Mouse (Mus musculus) neural tube, embryonic 14.5 days (tissue): ENCODE results near the gene Gon4l. TPM values are rescaled to one million over a fixed set of nuclear protein-coding genes. Genes with fewer than 3 reads are reported as not detected.

Experiments
- ATAC-seq: fragments of 200-750 bp; cut with Nextera tagmentation; 2 replicates; pipeline ENCODE4 v1.8.0; 2017; ENCODE audit warnings: low read depth, mild to moderate bottlenecking, moderate TSS enrichment, moderate library complexity
- H3K27ac ChIP-seq: fragments of 300-500 bp; sonication (generic); 2 replicates; pipeline ENCODE4 v1.5.1; 2014; ENCODE audit warnings: low read depth, mild to moderate bottlenecking, control low read depth, low read length, moderate library complexity, mixed read lengths
- H3K27me3 ChIP-seq: fragments of 300-500 bp; sonication (generic); 2 replicates; pipeline ENCODE4 v1.6.1; 2014; ENCODE audit warnings: low read length; ENCODE audit not compliant: control insufficient read depth, insufficient read depth
- H3K36me3 ChIP-seq: fragments of 300-500 bp; sonication (generic); 2 replicates; pipeline ENCODE4 v1.6.1; 2014; ENCODE audit warnings: low read length, mixed read lengths; ENCODE audit not compliant: control insufficient read depth, insufficient read depth
- H3K4me1 ChIP-seq: fragments of 300-500 bp; sonication (generic); 2 replicates; pipeline ENCODE4 v1.6.1; 2014; ENCODE audit warnings: low read length; ENCODE audit not compliant: control insufficient read depth, insufficient read depth
- H3K4me2 ChIP-seq: fragments of 300-500 bp; sonication (generic); 2 replicates; pipeline ENCODE4 v1.6.1; 2014; ENCODE audit warnings: mild to moderate bottlenecking, low read depth, low read length, control low read depth
- H3K4me3 ChIP-seq: fragments of 300-500 bp; sonication (generic); 2 replicates; pipeline ENCODE4 v1.5.1; 2014; ENCODE audit warnings: low read depth, low read length, control low read depth, mixed read lengths
- H3K9ac ChIP-seq: fragments of 300-500 bp; sonication (generic); replicated peaks from 2 replicates; pipeline ENCODE4 v1.6.1; 2014; ENCODE audit warnings: low read depth, mild to moderate bottlenecking, control low read depth, low read length, mixed read lengths
- H3K9me3 ChIP-seq: fragments of 300-500 bp; sonication (generic); 2 replicates; pipeline ENCODE4 v1.6.1; 2016; ENCODE audit warnings: low read length; ENCODE audit not compliant: control insufficient read depth
- WGBS: fragments of 180-500 bp; shearing (Covaris S2); extraction: QIAGEN DNeasy Blood & Tissue Kit; methylation state at CpG from one replicate; pipeline ENCODE4 v1.1.7; 2014; 5-methylcytosine and 5-hydroxymethylcytosine counted together
- polyA plus RNA-seq: library from polyadenylated mRNA; unstranded; fragments of >200 nt; fragmentation: Nextera tagmentation; extraction: Ambion mirVana; gene quantifications from 2 replicates; pipeline ENCODE4 v1.2.1, GENCODE M21; 2014

Gon4l gene
- polyA plus RNA-seq, 1 experiment from 2014 or later, result 17.0 TPM

DNA sequence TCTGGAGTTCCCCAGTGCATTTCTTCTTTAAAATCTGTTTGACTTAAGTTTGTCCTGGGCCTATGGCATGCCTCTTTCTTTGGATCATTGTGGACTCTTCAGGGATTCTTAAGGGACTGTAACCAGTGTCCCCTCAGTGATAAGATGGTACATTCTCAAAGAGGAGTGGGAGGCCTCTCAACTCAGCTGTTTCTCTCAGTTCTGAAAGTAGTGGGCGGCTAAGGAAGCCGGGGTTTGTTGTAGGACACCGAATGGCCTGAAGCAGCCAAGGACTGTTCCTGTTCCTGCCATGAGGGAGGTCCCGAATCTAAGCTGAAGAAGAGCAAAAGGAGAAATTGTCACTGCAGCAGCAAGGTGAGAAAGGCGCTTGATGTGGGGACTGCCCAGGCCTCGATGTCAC, 70.2 kb downstream of the Gon4l start:
- Histone ChIP-seq H3K9ac (no peak overlapping the region), H3K9me3 (no peaks in the 10 kb centered on the region), H3K4me1 (no peaks in the 10 kb centered on the region), H3K4me3 (no peak overlapping the region), H3K27ac (no peak overlapping the region), H3K27me3 (no peaks in the 10 kb centered on the region), H3K36me3 (peaks cover 83% of the 10 kb centered on the region), H3K4me2 (no peak overlapping the region)
- no peak for ATAC-seq
- 91% methylated on average over 6 of the region's 6 CpGs for WGBS

DNA sequence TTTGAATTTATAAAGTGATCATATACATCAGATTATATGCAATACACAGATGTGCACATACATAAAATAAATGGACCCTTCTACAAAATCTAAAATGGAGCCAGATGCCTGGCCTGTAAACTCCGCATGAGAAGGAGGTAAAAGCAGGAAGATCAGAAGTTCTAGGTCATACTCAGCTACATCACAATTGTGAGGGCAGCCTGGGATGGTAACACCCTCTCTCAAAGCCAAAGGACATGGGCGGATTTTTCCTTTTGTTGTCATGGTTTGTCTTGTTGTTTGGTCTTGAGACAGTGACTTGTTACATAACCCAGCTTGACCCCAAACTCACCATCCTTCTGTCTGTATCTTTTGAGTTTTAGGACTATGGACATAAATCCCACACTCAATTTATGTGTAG, 70.7 kb downstream of the Gon4l start:
- Histone ChIP-seq H3K9ac (no peak overlapping the region), H3K4me3 (no peak overlapping the region), H3K36me3 (peaks cover 88% of the 10 kb centered on the region), H3K27me3 (no peaks in the 10 kb centered on the region), H3K27ac (no peak overlapping the region), H3K9me3 (no peaks in the 10 kb centered on the region), H3K4me2 (no peak overlapping the region), H3K4me1 (no peaks in the 10 kb centered on the region)
- 94% methylated on average over 2 of the region's 2 CpGs for WGBS
- no peak for ATAC-seq

DNA sequence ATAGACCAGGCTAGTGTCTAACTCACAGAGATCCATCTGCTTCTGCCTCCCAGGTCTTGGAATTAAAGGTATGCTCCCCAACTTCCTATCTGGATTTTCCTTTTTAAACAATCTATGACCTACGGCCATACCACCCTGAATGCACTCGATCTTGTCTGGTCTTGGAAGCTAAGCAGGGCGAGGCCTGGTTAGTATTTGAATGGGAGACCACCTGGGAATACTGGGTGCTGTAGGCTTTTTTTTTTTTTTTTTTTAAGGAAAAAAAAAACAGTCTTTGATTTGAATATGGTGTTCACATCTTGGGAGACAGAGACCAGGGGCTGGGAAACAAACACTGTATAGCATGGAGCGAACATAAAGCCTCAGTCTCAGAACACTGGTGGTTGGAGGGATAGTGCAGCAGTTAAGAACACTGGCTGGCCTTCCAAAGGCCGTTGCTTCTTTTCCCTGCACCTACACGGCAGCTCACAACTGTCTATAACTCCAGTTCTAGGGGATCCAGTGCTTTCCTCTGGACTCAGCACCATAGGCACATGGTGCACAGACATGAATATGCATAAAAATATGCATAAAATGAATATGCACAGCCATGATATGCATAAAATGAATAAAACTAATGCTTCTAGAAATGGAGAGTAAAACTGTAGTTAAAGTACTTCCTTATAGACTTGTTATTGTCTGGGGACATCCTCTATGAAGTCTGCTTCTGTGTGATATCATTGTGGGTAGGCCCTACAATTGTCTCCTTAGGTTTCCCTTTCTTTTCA, 71.5 kb downstream of the Gon4l start:
- no peak overlapping the region for H3K9ac ChIP-seq
- H3K27ac ChIP-seq, result no peak overlapping the region
- H3K36me3 ChIP-seq, result peaks cover 86% of the 10 kb centered on the region
- no peaks in the 10 kb centered on the region for H3K4me1 ChIP-seq
- H3K4me2 ChIP-seq, result no peak overlapping the region
- ATAC-seq, result no peak
- no peaks in the 10 kb centered on the region for H3K27me3 ChIP-seq
- 90% methylated on average over 6 of the region's 6 CpGs for WGBS
- H3K4me3 ChIP-seq, result no peak overlapping the region
- H3K9me3 ChIP-seq, result no peaks in the 10 kb centered on the region

DNA sequence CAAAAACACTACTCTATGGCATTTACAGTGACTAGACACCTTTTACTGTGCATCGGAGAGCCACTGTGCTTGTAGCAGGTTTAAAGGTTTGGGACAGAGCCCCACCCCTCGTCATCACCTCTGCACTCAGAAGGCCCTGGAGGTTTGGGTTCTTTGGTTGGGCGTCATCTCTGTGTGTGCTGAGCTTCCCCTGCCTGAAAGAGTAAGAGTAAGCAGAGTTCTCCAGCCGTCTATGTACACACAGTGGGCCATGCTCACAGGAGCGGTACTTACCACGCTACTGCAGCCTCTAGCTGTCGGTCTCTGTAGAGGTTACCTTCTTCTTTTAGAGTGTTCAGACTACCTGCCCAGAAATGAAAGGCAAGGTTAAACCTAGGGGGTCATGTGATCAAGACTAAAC, 77.6 kb downstream of the Gon4l start:
- no peaks in the 10 kb centered on the region for H3K9me3 ChIP-seq
- peak overlapping the region; percentile 78; the same call in 1 of the 2 replicates for H3K4me3 ChIP-seq
- H3K27ac ChIP-seq, result no peak overlapping the region
- WGBS, result 95% methylated on average over 7 of the region's 7 CpGs
- H3K4me1 ChIP-seq, result peaks cover 14% of the 10 kb centered on the region
- no peak overlapping the region for H3K9ac ChIP-seq
- no peak for ATAC-seq
- H3K36me3 ChIP-seq, result peaks cover 32% of the 10 kb centered on the region
- peak overlapping the region; percentile 75; the same call in 1 of the 2 replicates for H3K4me2 ChIP-seq
- H3K27me3 ChIP-seq, result no peaks in the 10 kb centered on the region

DNA sequence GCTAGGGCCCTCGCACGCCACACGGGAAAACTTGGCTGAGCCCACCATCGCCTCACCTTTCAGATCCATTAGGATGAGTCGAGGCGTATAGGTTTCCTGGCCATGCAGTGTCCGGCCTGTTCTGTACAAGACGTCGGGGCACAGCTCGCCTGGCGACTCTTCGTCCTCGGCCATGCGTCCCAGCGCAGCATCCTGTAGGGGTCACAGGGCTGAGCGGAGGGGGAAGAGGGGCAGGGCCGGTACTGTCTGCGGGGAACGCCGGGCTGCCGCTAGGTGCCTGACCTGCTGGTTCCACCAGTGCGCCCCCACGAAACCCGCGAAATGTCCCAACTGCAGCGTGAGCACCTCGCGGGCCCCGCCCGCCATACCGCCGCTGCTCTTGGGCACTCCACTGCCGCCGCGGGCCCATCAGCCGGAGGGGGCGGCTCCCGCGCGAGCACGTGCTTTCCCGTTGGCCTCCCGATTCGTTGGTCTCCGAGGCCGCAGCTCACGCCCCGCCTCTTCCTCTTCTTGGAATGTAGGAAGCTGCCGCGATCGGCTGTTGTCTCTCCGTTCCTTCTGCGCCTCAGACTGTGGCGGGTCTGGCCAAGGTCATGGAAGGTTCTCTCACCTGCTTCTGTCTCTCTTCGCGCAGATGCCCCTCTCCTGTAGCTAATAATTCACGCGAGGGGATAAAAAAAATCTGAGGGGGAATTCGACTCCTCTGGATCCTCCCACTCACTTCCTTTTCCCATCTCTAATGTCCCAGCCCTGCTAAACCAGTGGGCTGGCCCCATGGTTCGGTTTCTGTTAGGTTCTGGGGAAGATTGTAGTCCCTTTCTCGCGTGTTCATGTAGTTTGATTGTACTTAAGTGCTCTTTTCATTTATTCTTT, 78.7 kb downstream of the Gon4l start, which contains the start of gene Msto1:
Msto1 (minus strand) TSS at position 489 of the 873 bp plus-strand sequence.
- Histone ChIP-seq H3K27me3 (no peaks in the 10 kb centered on the region), H3K27ac (peak within 1 kb of the TSS; percentile 85), H3K9ac (peak within 1 kb of the TSS; percentile 80), H3K4me1 (peaks cover 14% of the 10 kb centered on the region), H3K4me3 (peak within 1 kb of the TSS; percentile 78), H3K9me3 (no peaks in the 10 kb centered on the region), H3K36me3 (peaks cover 21% of the 10 kb centered on the region), H3K4me2 (peak within 1 kb of the TSS; percentile 75)
- peak; percentile 98 for ATAC-seq
- under 1% methylated on average over 62 of the region's 62 CpGs for WGBS

DNA sequence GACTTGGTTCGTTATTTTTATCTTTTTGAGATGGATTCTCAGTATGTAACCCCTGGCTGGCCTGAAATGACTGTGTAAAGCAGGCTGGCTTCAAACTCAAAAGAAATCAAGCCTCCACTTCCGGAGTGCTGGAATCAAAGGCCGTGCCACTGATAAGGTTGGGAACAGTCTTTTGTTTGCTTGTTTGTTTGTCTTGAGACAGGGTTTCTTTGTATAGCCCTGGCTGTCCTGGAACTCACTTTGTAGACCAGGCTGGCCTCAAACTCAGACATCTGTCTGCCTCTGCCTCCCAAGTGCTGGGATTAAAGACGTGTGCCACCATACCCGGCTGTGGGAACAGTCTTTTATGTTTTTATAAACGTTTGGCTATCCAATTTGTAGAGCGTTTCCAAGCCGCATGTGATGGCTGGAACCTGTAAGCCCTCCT, 79.4 kb downstream of the Gon4l start:
- Histone ChIP-seq H3K27ac (peak overlapping the region; percentile 85), H3K4me1 (peaks cover 14% of the 10 kb centered on the region), H3K36me3 (peaks cover 17% of the 10 kb centered on the region), H3K27me3 (no peaks in the 10 kb centered on the region), H3K4me3 (peak overlapping the region; percentile 78), H3K9ac (peak overlapping the region; percentile 80), H3K4me2 (peak overlapping the region; percentile 75), H3K9me3 (no peaks in the 10 kb centered on the region)
- WGBS, result 33% methylated on average over 8 of the region's 8 CpGs
- 0 out of 2 replicates have a peak, but pooled peaks have one; percentile 9 for ATAC-seq

DNA sequence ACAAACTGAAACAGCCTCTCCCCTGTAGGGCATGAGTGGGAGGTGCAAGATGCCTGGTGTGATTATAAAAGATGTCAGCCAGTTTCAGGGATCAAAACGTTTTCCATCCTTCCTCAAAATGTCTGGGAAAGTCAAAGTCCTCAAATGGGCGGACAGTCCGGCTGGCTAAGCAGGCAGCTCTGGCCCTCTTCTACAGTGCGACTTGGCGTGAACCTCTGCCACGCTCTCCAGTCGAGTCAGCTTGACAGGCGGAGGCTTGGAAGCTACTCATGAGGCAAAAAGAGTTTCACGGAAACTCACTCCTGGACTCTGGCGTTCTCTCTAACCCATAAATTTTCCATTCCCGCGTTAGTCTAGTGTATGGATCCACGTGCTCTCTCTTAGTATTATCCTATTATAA, 84.0 kb downstream of the Gon4l start:
- H3K4me2 ChIP-seq, result no peak overlapping the region
- no peak overlapping the region for H3K4me3 ChIP-seq
- no peaks in the 10 kb centered on the region for H3K9me3 ChIP-seq
- no peak overlapping the region for H3K27ac ChIP-seq
- peaks cover 27% of the 10 kb centered on the region for H3K36me3 ChIP-seq
- H3K9ac ChIP-seq, result no peak overlapping the region
- no peaks in the 10 kb centered on the region for H3K27me3 ChIP-seq
- no peak for ATAC-seq
- peaks cover 6% of the 10 kb centered on the region for H3K4me1 ChIP-seq
- WGBS, result 80% methylated on average over 13 of the region's 13 CpGs

DNA sequence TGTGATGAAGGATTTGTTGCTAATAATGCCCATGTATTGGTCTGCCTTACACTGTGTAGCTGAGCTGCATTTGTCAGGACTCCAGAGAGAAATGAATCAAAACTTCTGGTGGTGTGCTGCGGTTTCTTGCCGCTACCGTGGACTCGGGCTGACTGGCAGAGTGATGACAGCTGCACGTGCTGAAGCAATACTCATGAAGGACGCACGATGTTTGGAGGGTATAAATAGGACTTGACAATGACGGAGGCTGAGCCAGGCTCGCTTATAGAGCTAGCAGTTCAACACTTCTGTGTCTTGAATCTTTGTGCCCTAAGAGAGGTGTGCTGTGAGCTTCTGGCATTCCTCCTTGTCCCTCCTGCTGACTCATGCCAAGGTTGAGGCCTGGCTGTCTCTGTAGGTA, 86.4 kb downstream of the Gon4l start:
- Histone ChIP-seq H3K36me3 (peaks cover 50% of the 10 kb centered on the region), H3K4me3 (no peak overlapping the region), H3K9me3 (no peaks in the 10 kb centered on the region), H3K4me1 (no peaks in the 10 kb centered on the region), H3K27me3 (no peaks in the 10 kb centered on the region), H3K4me2 (no peak overlapping the region), H3K9ac (no peak overlapping the region), H3K27ac (no peak overlapping the region)
- 97% methylated on average over 9 of the region's 9 CpGs for WGBS
- ATAC-seq, result no peak
